Mouse (Mus musculus) forebrain, embryonic 11.5 days (tissue): ENCODE results near the gene Mmp24. TPM values are rescaled to one million over a fixed set of nuclear protein-coding genes. Genes with fewer than 3 reads are reported as not detected.

Experiments used
- ATAC-seq: fragments of 200-750 bp; cut with Nextera tagmentation; replicated peaks from 2 replicates; pipeline ENCODE4 v1.8.0; 2017; ENCODE audit warnings: moderate TSS enrichment; ENCODE audit not compliant: low FRiP score
- DNase-seq: peaks from one replicate; pipeline ENCODE4 v3.0.0-alpha.2; 2017; ENCODE audit warnings: low spot score
- H3K27ac ChIP-seq: fragments of 300-500 bp; sonication (generic); 2 replicates; pipeline ENCODE4 v1.5.1; 2014; ENCODE audit warnings: low read depth, low read length
- H3K27me3 ChIP-seq: fragments of 300-500 bp; sonication (generic); 2 replicates; pipeline ENCODE4 v1.6.1; 2014; ENCODE audit warnings: mild to moderate bottlenecking, low read length, mixed read lengths; ENCODE audit not compliant: control insufficient read depth, insufficient read depth
- H3K36me3 ChIP-seq: fragments of 300-500 bp; sonication (generic); 2 replicates; pipeline ENCODE4 v1.6.1; 2014; ENCODE audit warnings: mild to moderate bottlenecking, low read length, moderate library complexity, mixed read lengths; ENCODE audit not compliant: control insufficient read depth, insufficient read depth
- H3K4me1 ChIP-seq: fragments of 300-500 bp; sonication (generic); replicated peaks from 2 replicates; pipeline ENCODE4 v1.6.1; 2014; ENCODE audit warnings: low read length, mixed read lengths; ENCODE audit not compliant: control insufficient read depth, insufficient read depth
- H3K4me2 ChIP-seq: fragments of 300-500 bp; sonication (generic); 2 replicates; pipeline ENCODE4 v1.6.1; 2014; ENCODE audit warnings: low read depth, mild to moderate bottlenecking, low read length, moderate library complexity, mixed read lengths; ENCODE audit not compliant: severe bottlenecking
- H3K4me3 ChIP-seq: fragments of 300-500 bp; sonication (generic); 2 replicates; pipeline ENCODE4 v1.5.1; 2014; ENCODE audit warnings: low read depth, low read length
- H3K9ac ChIP-seq: fragments of 300-500 bp; sonication (generic); 2 replicates; pipeline ENCODE4 v1.6.1; 2014; ENCODE audit warnings: low read length
- H3K9me3 ChIP-seq: fragments of 300-500 bp; sonication (generic); 2 replicates; pipeline ENCODE4 v1.6.1; 2016; ENCODE audit warnings: low read length, mixed read lengths; ENCODE audit not compliant: control insufficient read depth
- WGBS: fragments of 180-500 bp; shearing (Covaris S2); extraction: QIAGEN DNeasy Blood & Tissue Kit; methylation state at CpG from one replicate; pipeline ENCODE4 v1.1.7; 2014; 5-methylcytosine and 5-hydroxymethylcytosine counted together
- polyA plus RNA-seq: library from polyadenylated mRNA; unstranded; fragments of >200 nt; fragmentation: Nextera tagmentation; extraction: Ambion mirVana; gene quantifications from 2 replicates; pipeline ENCODE4 v1.2.1, GENCODE M21; 2014

The Mmp24 gene
- polyA plus RNA-seq, 1 experiment from 2014 or later: 1.0 TPM

DNA sequence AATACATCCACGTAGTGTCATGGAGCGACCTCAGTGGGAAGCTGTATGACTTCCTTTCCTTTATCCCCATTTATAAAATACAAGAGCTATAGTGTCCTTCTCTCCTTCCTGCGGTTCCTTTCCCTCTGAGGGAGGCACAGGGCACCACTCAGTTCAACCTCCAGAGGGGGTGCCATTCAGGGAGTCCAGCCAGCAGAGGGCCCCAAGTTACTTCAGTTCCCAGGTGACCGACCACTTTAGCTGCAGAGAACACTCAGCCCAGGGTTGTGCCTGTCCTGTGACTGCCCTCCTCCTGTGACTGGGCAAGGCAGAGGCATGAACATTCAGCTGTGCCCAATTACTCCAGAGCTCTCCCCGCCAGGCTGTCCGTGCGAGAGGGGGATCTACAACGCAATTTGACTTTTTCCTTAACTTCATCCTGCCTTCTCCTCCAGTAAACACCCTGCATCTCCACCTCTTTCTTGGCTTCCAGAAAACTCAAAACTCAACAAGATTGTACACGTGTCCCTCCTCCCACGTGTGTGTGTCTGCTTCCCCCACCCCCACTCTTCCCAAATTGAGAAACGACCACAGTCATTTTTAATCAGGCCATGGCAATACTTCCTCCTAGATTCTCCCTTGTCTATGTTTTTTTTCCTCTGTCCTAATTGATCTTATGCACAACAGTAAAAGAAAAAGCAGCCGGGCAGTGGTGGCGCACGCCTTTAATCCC is 18.1 kb upstream of the Mmp24 start:
- DNase-seq: no peak
- H3K9ac ChIP-seq: no peak overlapping the region
- no peaks in the 10 kb centered on the region for H3K4me1 ChIP-seq
- no peak overlapping the region for H3K27ac ChIP-seq
- H3K36me3 ChIP-seq: no peaks in the 10 kb centered on the region
- H3K9me3 ChIP-seq: no peaks in the 10 kb centered on the region
- ATAC-seq: no peak
- H3K4me3 ChIP-seq: no peak overlapping the region
- H3K4me2 ChIP-seq: no peak overlapping the region
- 70% methylated on average over 14 of the region's 14 CpGs for WGBS
- H3K27me3 ChIP-seq: no peaks in the 10 kb centered on the region

GRCm38 (mm10) chr2:155764679-155765418 is 10.3 kb upstream of the Mmp24 start:
- H3K9me3 ChIP-seq: no peaks in the 10 kb centered on the region
- H3K4me2 ChIP-seq: no peak overlapping the region
- no peaks in the 10 kb centered on the region for H3K27me3 ChIP-seq
- DNase-seq (peak; percentile 82), ATAC-seq (0 out of 2 replicates have a peak, but pooled peaks have one; percentile 39)
- no peaks in the 10 kb centered on the region for H3K36me3 ChIP-seq
- WGBS: 61% methylated on average over 13 of the region's 13 CpGs
- no peaks in the 10 kb centered on the region for H3K4me1 ChIP-seq
- no peak overlapping the region for H3K27ac ChIP-seq
- H3K4me3 ChIP-seq: no peak overlapping the region
- H3K9ac ChIP-seq: no peak overlapping the region

DNA sequence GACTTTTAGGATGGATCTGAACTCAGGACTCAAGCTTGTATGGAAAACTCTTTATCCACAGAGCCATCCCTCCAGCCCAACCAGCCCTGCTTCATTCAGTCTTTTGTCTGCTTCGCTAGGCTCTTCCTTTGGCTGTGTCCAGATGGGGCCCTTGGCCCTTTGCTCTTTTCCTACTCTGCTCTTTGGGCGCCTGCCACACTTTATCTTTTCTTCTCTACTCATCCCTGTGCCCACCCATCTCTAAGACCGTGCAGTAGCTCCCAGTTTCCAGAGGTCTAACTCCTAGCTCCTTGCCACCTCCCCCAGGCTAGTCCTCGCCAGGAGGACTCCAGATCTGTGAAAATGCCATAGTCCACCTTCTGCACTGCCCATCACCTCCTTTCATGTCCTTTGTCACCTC is 1.5 kb upstream of the Mmp24 start:
- ATAC-seq: no peak
- H3K27me3 ChIP-seq: peaks cover 11% of the 10 kb centered on the region
- no peak for DNase-seq
- H3K4me3 ChIP-seq: no peak overlapping the region
- H3K4me2 ChIP-seq: no peak overlapping the region
- no peaks in the 10 kb centered on the region for H3K4me1 ChIP-seq
- H3K36me3 ChIP-seq: no peaks in the 10 kb centered on the region
- H3K27ac ChIP-seq: no peak overlapping the region
- 66% methylated on average over 4 of the region's 4 CpGs for WGBS
- H3K9me3 ChIP-seq: no peaks in the 10 kb centered on the region
- no peak overlapping the region for H3K9ac ChIP-seq

DNA sequence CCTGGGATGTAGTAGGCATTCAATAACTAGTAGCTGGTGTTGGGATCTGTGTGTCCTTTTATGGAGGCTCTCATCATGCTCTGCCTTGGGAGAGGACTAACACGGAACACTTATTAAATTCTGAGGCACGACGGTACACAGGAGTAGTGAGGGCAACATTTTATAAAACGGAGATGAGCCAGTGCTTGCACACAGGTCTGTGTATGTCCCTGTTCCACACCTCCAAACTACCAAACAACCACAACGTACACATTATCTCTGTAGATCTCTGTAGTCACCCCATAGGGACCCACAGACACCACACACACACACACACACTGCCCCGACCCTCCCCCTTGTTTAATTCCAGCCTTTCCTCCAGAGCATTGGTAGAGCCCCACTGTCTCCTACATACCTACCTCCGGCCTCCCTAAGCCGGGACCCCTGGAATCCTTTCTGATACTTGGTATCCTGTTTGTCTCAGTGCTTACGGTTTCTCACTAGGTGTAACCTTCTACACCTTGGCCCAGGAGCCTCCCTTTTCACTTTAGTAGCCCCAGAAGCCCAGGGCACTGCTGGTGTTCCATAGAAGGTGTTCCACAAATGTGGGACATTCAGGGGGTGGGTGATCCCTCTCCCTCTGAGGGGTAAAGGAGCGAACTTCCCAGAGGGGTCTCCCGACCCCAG is 748 bp upstream of the Mmp24 start:
- H3K36me3 ChIP-seq: no peaks in the 10 kb centered on the region
- no peak overlapping the region for H3K27ac ChIP-seq
- ATAC-seq: no peak
- H3K27me3 ChIP-seq: peaks cover 11% of the 10 kb centered on the region
- WGBS: 65% methylated on average over 11 of the region's 11 CpGs
- H3K9ac ChIP-seq: no peak overlapping the region
- no peaks in the 10 kb centered on the region for H3K4me1 ChIP-seq
- H3K4me3 ChIP-seq: no peak overlapping the region
- no peak for DNase-seq
- peak overlapping the region; percentile 75; the same call in 1 of the 2 replicates for H3K4me2 ChIP-seq
- H3K9me3 ChIP-seq: no peaks in the 10 kb centered on the region

- Histone ChIP-seq H3K27ac (no peak overlapping the region), H3K4me1 (no peaks in the 10 kb centered on the region), H3K4me2 (peak overlapping the region; percentile 75), H3K4me3 (peak overlapping the region; percentile 66), H3K27me3 (peaks cover 11% of the 10 kb centered on the region), H3K9ac (peak overlapping the region; percentile 64), H3K36me3 (no peaks in the 10 kb centered on the region), H3K9me3 (no peaks in the 10 kb centered on the region)
- DNase-seq (peak; percentile 86), ATAC-seq (peak; percentile 65; the same call in 1 of the 2 replicates)
- WGBS: 3% methylated on average over 39 of the region's 44 CpGs
Measured at GRCm38 (mm10) chr2:155775685-155776263, 632 bp downstream of the Mmp24 start.

DNA sequence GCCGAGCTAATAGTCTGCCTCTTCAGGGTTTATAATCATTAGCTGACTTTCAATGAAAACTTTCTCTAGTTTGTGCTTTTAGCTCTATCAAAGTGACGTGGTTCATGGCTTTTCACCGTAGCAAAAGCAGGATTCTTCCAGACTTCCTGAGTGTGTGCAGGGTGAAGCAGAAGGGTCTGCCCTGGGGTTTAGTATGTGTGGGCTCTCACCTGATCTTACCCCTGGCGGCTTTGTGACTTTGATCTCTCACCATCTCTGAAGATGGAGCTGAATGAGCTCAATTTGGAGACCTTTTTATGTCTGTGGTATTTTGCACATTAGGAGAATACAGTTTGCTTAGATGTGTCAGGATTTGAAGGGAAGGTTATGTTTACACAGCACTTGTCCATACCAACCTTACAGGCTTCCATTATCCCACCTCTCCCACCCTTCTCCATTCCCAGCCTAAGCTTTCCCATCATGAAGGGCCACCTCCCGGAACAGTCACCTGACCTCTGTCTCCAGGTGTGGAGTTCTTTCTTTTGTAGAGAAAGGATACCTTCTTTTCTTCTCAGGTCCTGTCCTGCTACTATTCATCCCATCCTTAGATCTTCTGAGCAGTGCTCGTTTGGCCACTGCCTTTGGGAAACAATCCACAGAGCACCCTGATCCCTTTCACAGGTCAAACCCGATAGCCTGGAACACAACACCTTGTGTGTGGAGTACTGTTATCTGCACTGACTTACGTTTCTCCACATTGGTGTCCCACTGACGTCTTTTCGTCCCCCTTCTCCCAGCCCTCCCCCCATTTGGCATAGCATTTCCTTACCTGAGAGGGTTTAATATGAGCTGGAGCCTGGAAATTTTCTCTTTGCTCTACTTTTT is 1.9 kb downstream of the Mmp24 start:
- ATAC-seq (no peak), DNase-seq (no peak)
- H3K9ac ChIP-seq: no peak overlapping the region
- no peak overlapping the region for H3K4me2 ChIP-seq
- no peaks in the 10 kb centered on the region for H3K36me3 ChIP-seq
- no peaks in the 10 kb centered on the region for H3K9me3 ChIP-seq
- no peaks in the 10 kb centered on the region for H3K4me1 ChIP-seq
- peaks cover 11% of the 10 kb centered on the region for H3K27me3 ChIP-seq
- H3K4me3 ChIP-seq: no peak overlapping the region
- no peak overlapping the region for H3K27ac ChIP-seq
- 74% methylated on average over 10 of the region's 10 CpGs for WGBS

GRCm38 (mm10) chr2:155777688-155777985 is 2.5 kb downstream of the Mmp24 start:
- no peaks in the 10 kb centered on the region for H3K9me3 ChIP-seq
- DNase-seq (no peak), ATAC-seq (no peak)
- H3K27ac ChIP-seq: no peak overlapping the region
- no peak overlapping the region for H3K9ac ChIP-seq
- H3K27me3 ChIP-seq: peaks cover 11% of the 10 kb centered on the region
- H3K4me2 ChIP-seq: no peak overlapping the region
- no peaks in the 10 kb centered on the region for H3K4me1 ChIP-seq
- H3K36me3 ChIP-seq: no peaks in the 10 kb centered on the region
- H3K4me3 ChIP-seq: no peak overlapping the region
- 84% methylated on average over 4 of the region's 4 CpGs for WGBS

DNA sequence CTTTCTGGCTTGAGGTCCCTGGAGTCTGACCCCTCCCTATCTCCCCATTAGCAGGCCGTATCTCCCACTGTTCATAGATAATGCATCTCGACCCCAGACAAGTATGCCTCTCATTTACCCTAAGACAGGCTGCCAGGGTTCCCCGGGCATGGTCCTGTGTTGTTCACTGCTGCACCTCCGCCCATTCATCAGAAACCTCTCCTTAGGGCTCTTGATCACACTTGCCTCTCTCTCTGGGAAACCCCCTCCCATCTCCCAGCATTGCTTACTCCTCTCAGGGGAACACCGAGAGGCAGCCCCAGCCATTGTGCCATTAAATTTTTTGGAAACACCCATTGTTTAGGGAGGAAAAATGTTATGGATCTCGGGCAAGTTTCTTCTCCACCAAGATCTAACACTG is 2.9 kb downstream of the Mmp24 start:
- Histone ChIP-seq H3K27me3 (peaks cover 11% of the 10 kb centered on the region), H3K36me3 (no peaks in the 10 kb centered on the region), H3K9ac (no peak overlapping the region), H3K27ac (no peak overlapping the region), H3K4me2 (no peak overlapping the region), H3K9me3 (no peaks in the 10 kb centered on the region), H3K4me3 (no peak overlapping the region), H3K4me1 (no peaks in the 10 kb centered on the region)
- ATAC-seq (no peak), DNase-seq (no peak)
- 70% methylated on average over 6 of the region's 6 CpGs for WGBS
